Mouse (Mus musculus) heart, embryonic 14.5 days (tissue): ENCODE results near the gene Cxcl16. TPM values are rescaled to one million over a fixed set of nuclear protein-coding genes. Genes with fewer than 3 reads are reported as not detected.
"Not testable (repeated sequence)": the region's sequence is repeated elsewhere in the genome, so short reads cannot be mapped to it uniquely, and the experiment has no call there.

Experiments
- ATAC-seq: fragments of 200-750 bp; cut with Nextera tagmentation; 2 replicates; pipeline ENCODE4 v1.8.0; 2017; ENCODE audit warnings: low read depth, moderate TSS enrichment; ENCODE audit not compliant: insufficient number of reproducible peaks, insufficient read depth, low FRiP score
- H3K27ac ChIP-seq, 2 experiments: fragments of 200-500 bp in 1 of 2; fragments of 300-500 bp in 1 of 2; sonication (generic) in 1 of 2; replicated peaks in 1 of 2; 2 replicates each; pipeline ENCODE4 v1.5.1; 2012 to 2014; ENCODE audit warnings: low read depth in 2 of 2, low read length in 2 of 2, control low read depth in 1 of 2, mild to moderate bottlenecking in 1 of 2, mixed read lengths in 1 of 2; ENCODE audit not compliant: control insufficient read depth in 1 of 2, insufficient read depth in 1 of 2
- H3K27me3 ChIP-seq: fragments of 300-500 bp; sonication (generic); 2 replicates; pipeline ENCODE4 v1.6.1; 2014; ENCODE audit warnings: mild to moderate bottlenecking, low read length, control low read depth; ENCODE audit not compliant: control insufficient read depth, insufficient read depth
- H3K36me3 ChIP-seq: fragments of 300-500 bp; sonication (generic); 2 replicates; pipeline ENCODE4 v1.6.1; 2014; ENCODE audit warnings: mild to moderate bottlenecking, control low read depth, low read length, mixed read lengths; ENCODE audit not compliant: control insufficient read depth, insufficient read depth
- H3K4me1 ChIP-seq, 2 experiments: fragments of 200-500 bp in 1 of 2; fragments of 300-500 bp in 1 of 2; sonication (generic) in 1 of 2; 2 replicates each; pipeline ENCODE4 v1.6.1; 2012 to 2014; ENCODE audit warnings: low read length in 2 of 2, control low read depth in 1 of 2, mixed read lengths in 1 of 2; ENCODE audit not compliant: control insufficient read depth in 2 of 2, insufficient read depth in 2 of 2
- H3K4me2 ChIP-seq: fragments of 300-500 bp; sonication (generic); 2 replicates; pipeline ENCODE4 v1.6.1; 2014; ENCODE audit warnings: mild to moderate bottlenecking, low read length
- H3K4me3 ChIP-seq, 2 experiments: fragments of 200-500 bp in 1 of 2; fragments of 300-500 bp in 1 of 2; sonication (generic) in 1 of 2; 2 replicates each; pipeline ENCODE4 v1.5.1; 2012 to 2014; ENCODE audit warnings: low read length in 2 of 2, mild to moderate bottlenecking in 2 of 2, control low read depth in 1 of 2, low read depth in 1 of 2, moderate library complexity in 1 of 2; ENCODE audit not compliant: control insufficient read depth in 1 of 2, insufficient read depth in 1 of 2
- H3K9ac ChIP-seq: fragments of 300-500 bp; sonication (generic); 2 replicates; pipeline ENCODE4 v1.6.1; 2014; ENCODE audit warnings: mild to moderate bottlenecking, low read length
- H3K9me3 ChIP-seq: fragments of 300-500 bp; sonication (generic); 2 replicates; pipeline ENCODE4 v1.6.1; 2016; ENCODE audit warnings: low read length, control low read depth; ENCODE audit not compliant: control insufficient read depth
- WGBS: fragments of 180-500 bp; shearing (Covaris S2); extraction: QIAGEN DNeasy Blood & Tissue Kit; methylation state at CpG from one replicate; pipeline ENCODE4 v1.1.7; 2014; 5-methylcytosine and 5-hydroxymethylcytosine counted together
- polyA plus RNA-seq: library from polyadenylated mRNA; unstranded; fragments of >200 nt; fragmentation: Nextera tagmentation; extraction: Ambion mirVana; gene quantifications from 2 replicates; pipeline ENCODE4 v1.2.1, GENCODE M21; 2014

Gene Cxcl16
- polyA plus RNA-seq, 1 experiment from 2014 or later = 9.4 TPM

DNA sequence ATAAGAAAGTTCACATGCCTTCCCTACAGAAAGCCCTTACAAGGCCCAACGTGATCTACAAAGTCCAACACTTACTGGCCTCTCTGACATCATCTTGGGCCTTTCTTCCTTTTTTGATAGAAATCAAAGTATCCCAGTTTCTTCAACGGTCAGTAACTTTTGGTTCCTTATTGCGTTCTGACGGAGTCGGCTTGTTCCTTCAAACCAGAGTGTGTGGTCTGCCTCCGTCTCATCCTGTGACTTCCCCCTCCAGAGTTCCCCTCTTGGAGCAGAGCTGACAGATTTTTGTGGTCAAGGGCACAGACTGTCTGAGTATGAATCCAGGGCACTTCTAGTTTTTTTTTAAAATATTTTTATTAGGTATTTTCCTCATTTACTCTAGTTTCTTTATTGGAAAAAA lies 29.9 kb upstream of the Cxcl16 start:
- Histone ChIP-seq H3K9me3 (no peaks in the 10 kb centered on the region), H3K9ac (no peak overlapping the region), H3K27ac (no peak overlapping the region), H3K4me3 (no peak overlapping the region), H3K4me2 (no peak overlapping the region), H3K4me1 (no peaks in the 10 kb centered on the region), H3K27me3 (no peaks in the 10 kb centered on the region), H3K36me3 (no peaks in the 10 kb centered on the region)
- no peak for ATAC-seq
- WGBS = 79% methylated on average over 6 of the region's 6 CpGs

DNA sequence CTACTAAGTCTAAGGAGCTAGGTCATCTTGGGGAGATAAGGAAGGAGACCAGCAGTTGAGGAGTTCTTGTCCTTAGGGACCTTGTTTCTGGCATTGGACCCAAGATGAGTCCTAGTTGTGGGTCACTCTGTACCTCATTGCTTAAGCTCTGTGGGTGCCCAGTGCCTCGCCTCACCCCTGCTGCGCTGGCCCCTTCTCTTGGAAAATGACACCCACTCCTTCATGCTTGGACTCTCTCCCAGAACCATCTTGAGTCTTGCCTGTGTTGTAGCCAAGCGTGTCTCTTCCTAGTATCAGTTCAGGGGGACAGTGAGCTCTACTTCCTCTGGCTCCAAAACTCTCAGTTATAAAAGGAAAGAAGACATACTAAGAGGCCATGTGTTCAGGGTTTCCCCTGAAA lies 29.4 kb upstream of the Cxcl16 start:
- whole genome bisulfite sequencing = 75% methylated on average over 3 of the region's 3 CpGs
- Histone ChIP-seq H3K9me3 (no peaks in the 10 kb centered on the region), H3K4me3 (no peak overlapping the region), H3K4me1 (no peaks in the 10 kb centered on the region), H3K4me2 (no peak overlapping the region), H3K27ac (no peak overlapping the region), H3K36me3 (no peaks in the 10 kb centered on the region), H3K9ac (no peak overlapping the region), H3K27me3 (no peaks in the 10 kb centered on the region)
- no peak for ATAC-seq

DNA sequence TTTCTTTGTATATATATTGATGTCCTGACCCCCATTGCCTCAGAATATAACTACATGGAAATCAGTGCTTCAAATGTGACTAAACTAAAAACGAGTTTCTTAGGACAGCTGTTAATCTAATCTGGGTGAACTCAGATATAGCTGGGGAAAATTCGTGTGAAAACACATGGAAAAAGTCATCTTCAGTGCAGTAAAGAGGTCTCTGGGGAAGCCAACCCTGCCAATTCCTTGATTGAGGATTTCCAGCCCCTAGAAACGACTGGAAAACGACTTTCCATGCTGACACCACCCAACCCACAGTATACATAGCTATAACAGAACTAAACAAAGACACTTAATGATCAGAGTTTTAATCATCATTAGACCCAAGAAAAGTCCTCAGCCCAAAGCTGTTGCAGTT lies 28.0 kb upstream of the Cxcl16 start:
- Histone ChIP-seq H3K4me1 (no peaks in the 10 kb centered on the region), H3K9me3 (no peaks in the 10 kb centered on the region), H3K4me2 (no peak overlapping the region), H3K27ac (no peak overlapping the region), H3K36me3 (no peaks in the 10 kb centered on the region), H3K27me3 (no peaks in the 10 kb centered on the region), H3K9ac (no peak overlapping the region), H3K4me3 (no peak overlapping the region)
- ATAC-seq = no peak
- WGBS = 29% methylated on average over 4 of the region's 4 CpGs

DNA sequence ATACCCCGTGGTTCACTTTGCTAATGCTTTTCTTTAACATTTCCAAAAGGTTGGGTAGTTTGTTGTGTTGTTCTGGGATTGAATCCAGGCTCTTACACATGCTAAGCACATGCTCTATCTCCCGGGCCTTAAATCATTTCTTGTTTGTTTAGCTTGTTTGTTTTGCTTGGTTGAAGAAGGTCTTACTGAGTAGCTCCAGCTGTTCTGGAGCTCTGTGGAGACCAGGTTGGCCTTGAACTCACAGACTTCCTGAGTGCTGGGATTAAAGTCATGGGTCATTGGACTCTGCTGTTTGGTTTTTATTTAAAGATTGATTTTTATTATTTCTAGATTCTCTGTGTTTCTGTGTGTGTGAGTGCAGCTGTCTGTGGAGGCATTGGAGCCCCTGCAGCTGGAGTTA lies 25.7 kb upstream of the Cxcl16 start:
- no peak overlapping the region for H3K9ac ChIP-seq
- WGBS = 41% methylated on average over 2 of the region's 2 CpGs
- no peaks in the 10 kb centered on the region for H3K27me3 ChIP-seq
- no peaks in the 10 kb centered on the region for H3K36me3 ChIP-seq
- no peak for ATAC-seq
- H3K4me1 ChIP-seq = no peaks in the 10 kb centered on the region
- no peaks in the 10 kb centered on the region for H3K9me3 ChIP-seq
- no peak overlapping the region for H3K27ac ChIP-seq
- no peak overlapping the region for H3K4me2 ChIP-seq
- H3K4me3 ChIP-seq = no peak overlapping the region

DNA sequence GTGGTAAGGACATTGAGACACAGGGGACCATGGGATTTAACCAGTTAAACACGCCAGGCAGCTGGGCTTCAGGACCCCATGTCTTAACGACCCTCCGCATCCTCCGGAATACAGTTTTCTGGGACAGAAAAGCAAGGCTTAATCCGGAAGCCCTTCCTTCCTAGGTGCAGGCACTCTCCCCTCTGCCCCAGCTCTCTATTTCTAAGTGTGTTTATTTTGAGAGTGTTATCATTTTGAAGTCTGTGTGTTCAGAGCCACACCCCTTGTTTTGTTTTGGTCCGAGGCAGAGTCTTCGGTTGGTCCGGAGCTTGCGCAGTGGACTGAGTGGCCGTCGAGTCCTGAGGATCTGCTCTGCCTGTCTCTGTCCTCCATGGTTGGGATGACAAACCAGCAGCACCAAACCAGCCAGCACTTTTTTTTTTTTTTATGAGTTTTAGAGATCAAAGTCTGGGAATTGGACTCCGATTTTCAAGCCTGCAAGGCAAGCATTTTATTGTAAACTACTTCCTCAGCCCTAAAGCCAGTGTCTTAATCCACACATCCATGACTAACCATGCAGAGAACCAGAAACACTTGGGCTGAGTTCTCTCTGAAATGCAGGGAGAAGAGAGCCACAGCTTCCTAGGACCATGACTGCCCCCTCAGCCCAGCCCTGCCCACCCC lies 15.2 kb upstream of the Cxcl16 start:
- ATAC-seq = no peak
- H3K9ac ChIP-seq = no peak overlapping the region

DNA sequence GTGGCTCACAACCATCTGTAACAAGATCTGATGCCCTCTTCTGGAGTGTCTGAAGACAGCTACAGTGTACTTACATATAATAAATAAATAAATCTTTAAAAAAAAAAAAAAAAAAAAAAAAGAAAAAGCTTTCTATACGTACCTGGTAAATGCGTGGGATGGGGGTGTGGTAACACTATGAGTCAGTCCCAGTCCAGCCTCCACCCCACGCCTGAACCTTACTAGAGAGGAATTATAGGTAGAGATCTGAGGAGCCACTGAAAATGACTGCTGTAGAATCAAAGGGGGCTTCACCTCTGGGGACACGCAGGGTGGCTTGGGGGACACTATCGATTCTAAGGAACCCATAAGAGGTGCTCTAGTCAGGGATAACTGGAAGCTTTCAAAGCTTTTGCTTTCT lies 13.5 kb upstream of the Cxcl16 start:
- WGBS = 89% methylated on average over 5 of the region's 5 CpGs
- H3K4me2 ChIP-seq, H3K27me3 ChIP-seq, H3K4me3 ChIP-seq, H3K9ac ChIP-seq, ATAC-seq, H3K36me3 ChIP-seq, H3K9me3 ChIP-seq, H3K4me1 ChIP-seq, H3K27ac ChIP-seq: not testable (repeated sequence)

More for the DNA sequence above, 15.2 kb upstream of the Cxcl16 start:
- H3K4me3 ChIP-seq = no peak overlapping the region
- no peak overlapping the region for H3K27ac ChIP-seq
- H3K4me2 ChIP-seq = no peak overlapping the region
- no peaks in the 10 kb centered on the region for H3K36me3 ChIP-seq
- 56% methylated on average over 12 of the region's 12 CpGs for WGBS
- H3K9me3 ChIP-seq = no peaks in the 10 kb centered on the region
- H3K27me3 ChIP-seq = no peaks in the 10 kb centered on the region
- H3K4me1 ChIP-seq = no peaks in the 10 kb centered on the region; a peak in 1 of 4 replicates

DNA sequence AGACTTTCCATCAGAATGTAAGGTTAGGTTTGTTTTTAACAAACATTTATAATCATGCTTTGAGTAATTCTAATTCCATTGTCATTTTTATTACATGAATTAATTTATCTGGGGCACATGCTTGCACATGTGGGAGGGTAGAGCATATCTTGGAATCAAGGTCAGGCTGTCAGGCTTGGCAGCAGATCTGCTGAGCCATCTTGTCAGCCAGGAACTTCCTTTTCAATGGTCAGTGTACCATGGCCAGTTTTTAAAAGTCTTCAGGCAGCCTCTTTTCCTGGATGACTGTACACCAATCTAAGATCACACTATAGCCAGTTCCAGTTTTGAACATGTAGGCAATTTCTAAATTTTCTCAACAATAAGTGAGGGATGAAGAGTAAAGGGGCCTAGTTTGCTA lies 12.9 kb upstream of the Cxcl16 start:
- Histone ChIP-seq H3K27ac (no peak overlapping the region), H3K4me2 (no peak overlapping the region), H3K9ac (no peak overlapping the region), H3K4me1 (no peaks in the 10 kb centered on the region; a peak in 2 of 4 replicates), H3K9me3 (no peaks in the 10 kb centered on the region), H3K4me3 (no peak overlapping the region), H3K27me3 (no peaks in the 10 kb centered on the region), H3K36me3 (no peaks in the 10 kb centered on the region)
- ATAC-seq = no peak

DNA sequence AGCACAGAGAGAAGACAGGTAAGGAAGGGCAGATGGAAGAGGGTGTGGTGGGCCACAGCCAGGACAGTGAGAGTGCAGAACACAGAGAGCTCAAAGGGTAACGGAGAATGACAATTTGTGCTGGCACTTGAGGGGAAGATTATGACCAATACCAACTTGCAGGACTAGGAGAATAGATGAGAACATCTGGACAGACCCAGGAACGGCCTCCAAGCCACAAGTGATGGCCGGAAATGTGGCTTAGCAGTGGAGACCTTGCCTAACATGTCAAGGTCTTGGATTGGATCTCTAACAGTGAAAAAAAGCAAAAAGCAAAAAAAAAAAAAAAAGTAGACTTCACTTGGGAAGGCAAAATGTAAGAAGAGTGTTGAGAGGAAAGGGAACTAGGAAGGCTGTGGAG lies 10.0 kb upstream of the Cxcl16 start:
- Histone ChIP-seq H3K4me3 (no peak overlapping the region), H3K27me3 (peaks cover 5% of the 10 kb centered on the region), H3K36me3 (no peaks in the 10 kb centered on the region), H3K9me3 (no peaks in the 10 kb centered on the region), H3K27ac (no peak overlapping the region), H3K9ac (no peak overlapping the region), H3K4me2 (no peak overlapping the region), H3K4me1 (peaks cover 9 to 20% of the 10 kb centered on the region in 2 experiments)
- no peak for ATAC-seq
- WGBS = 78% methylated on average over 3 of the region's 3 CpGs
